In the genomic region with DNA sequence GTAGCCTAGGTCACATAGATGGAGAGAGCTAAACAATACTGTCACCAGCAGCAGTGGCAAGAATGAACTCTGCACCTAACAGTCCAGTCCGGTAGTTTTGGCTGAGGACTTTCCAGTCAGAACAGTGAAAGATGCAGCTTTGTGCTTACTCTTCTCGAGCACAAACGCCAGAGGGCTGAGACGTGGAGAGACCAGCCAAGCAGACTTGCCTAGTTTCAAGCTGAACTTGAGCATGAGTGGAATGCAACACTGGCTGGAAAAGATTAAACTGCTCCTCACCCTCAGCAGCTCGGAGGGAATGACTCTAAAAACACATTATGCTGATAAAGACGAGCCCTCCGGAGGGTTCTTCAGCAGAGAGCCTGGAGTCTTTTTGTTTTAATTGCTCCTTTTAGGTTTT, we compare ENCODE assay signal across 12 mouse cellular contexts.
DNase-seq lines count a peak whose midpoint lies in the region; ATAC-seq and TF ChIP-seq lines count a peak whose summit lies in the region.
"Had no signal": no experiment of that assay in that cellular context is flagged by ENCODE, and none has a peak within 500 bp of the region (broad histone marks: within the 10 kb centered on the region; RNA-seq: fewer than 3 reads in every experiment).

No protein-coding gene starts in this region.

- no peak for TF ChIP-seq EP300 in heart, postnatal 0 days (IDR thresholded peaks at IDR 0.05; ENCODE audit: low read depth)

- no peak overlapping the region for H3K4me2 ChIP-seq in heart, embryonic 13.5 days
- no peak overlapping the region for H3K4me2 ChIP-seq in heart, postnatal 0 days (ENCODE audit: low read depth, low read length)
- H3K4me2 ChIP-seq in midbrain, embryonic 14.5 days (ENCODE audit: low read length), result no peak overlapping the region
- H3K4me2 ChIP-seq: limb, embryonic 12.5 days had no signal

- no peaks in the 10 kb centered on the region for H3K9me3 ChIP-seq in heart, embryonic 13.5 days
- no peaks in the 10 kb centered on the region for H3K9me3 ChIP-seq in heart, postnatal 0 days (replicated peaks; ENCODE audit: control insufficient read depth, low read length)
- H3K9me3 ChIP-seq in midbrain, embryonic 14.5 days (ENCODE audit: control insufficient read depth, low read length), result no peaks in the 10 kb centered on the region
- H3K9me3 ChIP-seq: hindbrain, embryonic 10.5 days; limb, embryonic 12.5 days had no signal

- peak overlapping the region; percentile 10; the same call in 1 of the 2 replicates for H3K27ac ChIP-seq in heart, embryonic 13.5 days (replicated peaks)
- H3K27ac ChIP-seq in heart, postnatal 0 days (ENCODE audit: low read depth), result no peak overlapping the region
- no peak overlapping the region for H3K27ac ChIP-seq in midbrain, embryonic 14.5 days (replicated peaks; ENCODE audit: low read depth, low read length)
- H3K27ac ChIP-seq: hindbrain, embryonic 10.5 days; limb, embryonic 12.5 days had no signal

- ATAC-seq in heart, embryonic 13.5 days (ENCODE audit: extremely low read depth, insufficient number of reproducible peaks, low FRiP score, low TSS enrichment), result no peak
- ATAC-seq in heart, postnatal 0 days (ENCODE audit: insufficient read depth, low read depth), result no peak
- ATAC-seq in midbrain, embryonic 14.5 days (ENCODE audit: low FRiP score, low TSS enrichment), result no peak

- peak; percentile 12 for DNase-seq in kidney, adult 11 months
- DNase-seq in kidney, adult 18-20 months, result no peak
- peak; percentile 34 for DNase-seq in heart, postnatal 0 days (ENCODE audit: low spot score)
- peak; percentile 24 for DNase-seq in lung, postnatal 14 days
- no peak for DNase-seq in midbrain, embryonic 14.5 days
- no peak for DNase-seq in spleen, postnatal 36 days (ENCODE audit: low spot score in 2 of 2)
- DNase-seq: cerebellum, adult 9-11 months; layer of hippocampus, adult 9-11 months; thymus, postnatal 36 days had no signal

- H3K27me3 ChIP-seq in heart, embryonic 13.5 days (replicated peaks), result no peaks in the 10 kb centered on the region
- H3K27me3 ChIP-seq in heart, postnatal 0 days (ENCODE audit: control insufficient read depth, insufficient read depth, low read length), result no peaks in the 10 kb centered on the region
- no peaks in the 10 kb centered on the region for H3K27me3 ChIP-seq in midbrain, embryonic 14.5 days (ENCODE audit: control insufficient read depth, insufficient read depth, low read length)
- H3K27me3 ChIP-seq: limb, embryonic 12.5 days had no signal

- 0 out of 2 replicates have a peak, but pooled peaks have one; percentile 9 for TF ChIP-seq CTCF in heart, postnatal 0 days (IDR thresholded peaks at IDR 0.05; ENCODE audit: low read depth)

- peaks cover 52% of the 10 kb centered on the region for H3K4me1 ChIP-seq in heart, embryonic 13.5 days
- peaks cover 22% of the 10 kb centered on the region for H3K4me1 ChIP-seq in heart, postnatal 0 days (ENCODE audit: control insufficient read depth, insufficient read depth)
- peaks cover 9% of the 10 kb centered on the region for H3K4me1 ChIP-seq in midbrain, embryonic 14.5 days (ENCODE audit: control insufficient read depth, insufficient read depth, low read length)

- WGBS in heart, embryonic 13.5 days, result 11% methylated on average over 7 of the region's 7 CpGs
- WGBS in heart, postnatal 0 days, result 9% methylated on average over 7 of the region's 7 CpGs
- 73% methylated on average over 7 of the region's 7 CpGs for WGBS in midbrain, embryonic 14.5 days

- no peaks in the 10 kb centered on the region for H3K36me3 ChIP-seq in heart, embryonic 13.5 days
- no peaks in the 10 kb centered on the region for H3K36me3 ChIP-seq in heart, postnatal 0 days (replicated peaks; ENCODE audit: control insufficient read depth, insufficient read depth, low read length)
- no peaks in the 10 kb centered on the region for H3K36me3 ChIP-seq in midbrain, embryonic 14.5 days (ENCODE audit: control insufficient read depth, insufficient read depth, low read length)
- H3K36me3 ChIP-seq: hindbrain, embryonic 10.5 days; limb, embryonic 12.5 days had no signal

- no peak overlapping the region for H3K4me3 ChIP-seq in heart, embryonic 13.5 days
- H3K4me3 ChIP-seq in heart, postnatal 0 days (ENCODE audit: low read depth, low read length), result no peak overlapping the region
- no peak overlapping the region for H3K4me3 ChIP-seq in midbrain, embryonic 14.5 days (replicated peaks; ENCODE audit: low read depth, low read length)
- H3K4me3 ChIP-seq: hindbrain, embryonic 10.5 days; limb, embryonic 12.5 days had no signal

- H3K9ac ChIP-seq in heart, embryonic 13.5 days, result no peak overlapping the region
- no peak overlapping the region for H3K9ac ChIP-seq in heart, postnatal 0 days (replicated peaks; ENCODE audit: low read depth, low read length)
- H3K9ac ChIP-seq in midbrain, embryonic 14.5 days (replicated peaks; ENCODE audit: low read length), result no peak overlapping the region
- H3K9ac ChIP-seq: limb, embryonic 12.5 days had no signal

Comparison
In these comparisons a context has a peak if more than half of its experiments do, and no peak if none do; other contexts are left out.
1. DNase-seq: peak in kidney, adult 11 months (single experiment), heart, postnatal 0 days (single experiment) and lung, postnatal 14 days (single experiment); none in kidney, adult 18-20 months (single experiment), midbrain, embryonic 14.5 days (single experiment) and spleen, postnatal 36 days (0 of 2).